Mouse (Mus musculus) G1E (cell line): ENCODE results near the gene Maml3.

Experiments
- CTCF ChIP-seq: IDR thresholded peaks from 2 replicates; pipeline ENCODE4 v1.5.1; 2012; ENCODE audit warnings: low read depth, low read length, inconsistent platforms, mixed read lengths
- GATA1 ChIP-seq: IDR thresholded peaks from 2 replicates; pipeline ENCODE4 v1.6.1; 2012; ENCODE audit warnings: borderline replicate concordance, low read length, inconsistent platforms, mixed read lengths

GRCm38 (mm10) chr3:51726257-51726656, 378.6 kb downstream of the Maml3 start:
- no peak for TF ChIP-seq CTCF
- no peak for TF ChIP-seq GATA1
